Mouse (Mus musculus) forebrain, embryonic 12.5 days (tissue): ENCODE measurements around the gene Gm2016. TPM values are rescaled to one million over a fixed set of nuclear protein-coding genes. Genes with fewer than 3 reads are reported as not detected.
"Not testable (repeated sequence)": the region's sequence is repeated elsewhere in the genome, so short reads cannot be mapped to it uniquely, and the experiment has no call there.

Source experiments
- ATAC-seq: fragments of 200-750 bp; cut with Nextera tagmentation; 2 replicates; pipeline ENCODE4 v1.8.0; 2017; ENCODE audit warnings: moderate TSS enrichment; ENCODE audit not compliant: low FRiP score
- H3K27ac ChIP-seq: fragments of 300-500 bp; sonication (generic); 2 replicates; pipeline ENCODE4 v1.5.1; 2016; ENCODE audit warnings: mild to moderate bottlenecking
- H3K27me3 ChIP-seq: fragments of 300-500 bp; sonication (generic); 2 replicates; pipeline ENCODE4 v1.6.1; 2016; ENCODE audit warnings: mild to moderate bottlenecking
- H3K36me3 ChIP-seq: fragments of 300-500 bp; sonication (generic); replicated peaks from 2 replicates; pipeline ENCODE4 v1.6.1; 2016; ENCODE audit warnings: mild to moderate bottlenecking
- H3K4me1 ChIP-seq: fragments of 300-500 bp; sonication (generic); 2 replicates; pipeline ENCODE4 v1.6.1; 2016
- H3K4me2 ChIP-seq: fragments of 300-500 bp; sonication (generic); 2 replicates; pipeline ENCODE4 v1.6.1; 2016; ENCODE audit warnings: mild to moderate bottlenecking, moderate library complexity
- H3K4me3 ChIP-seq: fragments of 300-500 bp; sonication (generic); replicated peaks from 2 replicates; pipeline ENCODE4 v1.5.1; 2016; ENCODE audit warnings: mild to moderate bottlenecking
- H3K9ac ChIP-seq: fragments of 300-500 bp; sonication (generic); 2 replicates; pipeline ENCODE4 v1.6.1; 2016; ENCODE audit warnings: mild to moderate bottlenecking
- H3K9me3 ChIP-seq: fragments of 300-500 bp; sonication (generic); 2 replicates; pipeline ENCODE4 v1.6.1; 2016
- WGBS: fragments of 180-500 bp; shearing (Covaris S2); methylation state at CpG from one replicate; pipeline ENCODE4 v1.1.7; 2016; 5-methylcytosine and 5-hydroxymethylcytosine counted together
- polyA plus RNA-seq: library from polyadenylated mRNA; unstranded; fragments of >200 nt; fragmentation: Nextera tagmentation; extraction: Ambion mirVana; gene quantifications from 2 replicates; pipeline ENCODE4 v1.2.1, GENCODE M21; 2016

Gm2016 gene
- polyA plus RNA-seq: not detected in 2 replicates

- not testable (repeated sequence) for H3K9ac ChIP-seq, H3K27me3 ChIP-seq, H3K4me2 ChIP-seq, H3K4me1 ChIP-seq, ATAC-seq, H3K27ac ChIP-seq, H3K9me3 ChIP-seq, H3K4me3 ChIP-seq, H3K36me3 ChIP-seq
- 87% methylated on average over 5 of the region's 5 CpGs for WGBS
Observed at GRCm38 (mm10) chr12:87873772-87874171, at the start of gene Gm2016. Gene Gm2016, plus strand, starts transcription at chr12:87874072.

GRCm38 (mm10) chr12:87842239-87842638 is 31.6 kb upstream of the Gm2016 start, which contains the start of gene Gm2001:
Gene Gm2001, minus strand, starts transcription at chr12:87842339.
- ATAC-seq, H3K9me3 ChIP-seq, H3K27ac ChIP-seq, H3K4me3 ChIP-seq, H3K9ac ChIP-seq, H3K4me2 ChIP-seq, H3K27me3 ChIP-seq, H3K4me1 ChIP-seq, H3K36me3 ChIP-seq: not testable (repeated sequence)
- WGBS: 81% methylated on average over 1 of the region's 2 CpGs

- WGBS: no CpG with 5 or more reads among the region's 2 CpGs
- not testable (repeated sequence) for H3K4me2 ChIP-seq, H3K4me3 ChIP-seq, H3K9me3 ChIP-seq, H3K36me3 ChIP-seq, ATAC-seq, H3K4me1 ChIP-seq, H3K27ac ChIP-seq, H3K9ac ChIP-seq, H3K27me3 ChIP-seq
Observed at GRCm38 (mm10) chr12:87850657-87851056, 23.2 kb upstream of the Gm2016 start.

- H3K9ac ChIP-seq, H3K27me3 ChIP-seq, H3K4me2 ChIP-seq, H3K36me3 ChIP-seq, ATAC-seq, H3K9me3 ChIP-seq, H3K4me1 ChIP-seq, H3K4me3 ChIP-seq, H3K27ac ChIP-seq: not testable (repeated sequence)
- WGBS: 79% methylated on average over 1 of the region's 1 CpGs
Observed at GRCm38 (mm10) chr12:87856067-87856466, 17.8 kb upstream of the Gm2016 start.

GRCm38 (mm10) chr12:87861740-87862692 is 11.9 kb upstream of the Gm2016 start:
- H3K36me3 ChIP-seq, H3K9ac ChIP-seq, ATAC-seq, H3K4me3 ChIP-seq, H3K4me1 ChIP-seq, H3K27me3 ChIP-seq, H3K27ac ChIP-seq, H3K4me2 ChIP-seq: not testable (repeated sequence)
- 90% methylated on average over 23 of the region's 23 CpGs for WGBS
- peaks cover 16% of the 10 kb centered on the region; the same call in 1 of the 2 replicates for H3K9me3 ChIP-seq

GRCm38 (mm10) chr12:87863638-87864037 is 10.2 kb upstream of the Gm2016 start:
- WGBS: 91% methylated on average over 10 of the region's 11 CpGs
- H3K27me3 ChIP-seq, H3K36me3 ChIP-seq, H3K4me2 ChIP-seq, H3K27ac ChIP-seq, H3K4me3 ChIP-seq, H3K4me1 ChIP-seq, H3K9ac ChIP-seq: not testable (repeated sequence)
- ATAC-seq: 0 out of 2 replicates have a peak, but pooled peaks have one; percentile 37
- H3K9me3 ChIP-seq: peaks cover 16% of the 10 kb centered on the region; the same call in 1 of the 2 replicates

- H3K4me1 ChIP-seq, H3K36me3 ChIP-seq, ATAC-seq, H3K4me2 ChIP-seq, H3K27me3 ChIP-seq, H3K4me3 ChIP-seq, H3K27ac ChIP-seq, H3K9ac ChIP-seq: not testable (repeated sequence)
- 81% methylated on average over 2 of the region's 2 CpGs for WGBS
- peaks cover 16% of the 10 kb centered on the region; the same call in 1 of the 2 replicates for H3K9me3 ChIP-seq
Observed at GRCm38 (mm10) chr12:87864048-87864447, 9.8 kb upstream of the Gm2016 start.

- WGBS: 86% methylated on average over 1 of the region's 1 CpGs
- ATAC-seq, H3K27me3 ChIP-seq, H3K4me2 ChIP-seq, H3K9ac ChIP-seq, H3K4me3 ChIP-seq, H3K4me1 ChIP-seq, H3K9me3 ChIP-seq, H3K27ac ChIP-seq, H3K36me3 ChIP-seq: not testable (repeated sequence)
Observed at GRCm38 (mm10) chr12:87895070-87895469, 21.2 kb downstream of the Gm2016 start, which contains the start of gene Gm2022. Gene Gm2022, plus strand, starts transcription at chr12:87895370.

GRCm38 (mm10) chr12:87919721-87920120 is 45.8 kb downstream of the Gm2016 start, which contains the start of gene Gm2035:
Gene Gm2035, minus strand, starts transcription at chr12:87919857.
- H3K9ac ChIP-seq, H3K4me1 ChIP-seq, H3K4me3 ChIP-seq, H3K4me2 ChIP-seq, H3K27ac ChIP-seq, ATAC-seq, H3K9me3 ChIP-seq, H3K27me3 ChIP-seq, H3K36me3 ChIP-seq: not testable (repeated sequence)
- WGBS: 86% methylated on average over 2 of the region's 2 CpGs

Other genes starting within 250 kb of the Gm2016 start
- gene Gm16381, start 229.5 kb upstream of the Gm2016 start, polyA plus RNA-seq: not detected in 2 replicates
- not detected in 2 replicates for gene Gm21319, start 98.3 kb upstream of the Gm2016 start, polyA plus RNA-seq
- not detected in 2 replicates for gene Gm21936, start 78.6 kb upstream of the Gm2016 start, polyA plus RNA-seq
- gene BB287469, start 57.5 kb upstream of the Gm2016 start, polyA plus RNA-seq: not detected in 2 replicates
- gene Gm2001, start 31.7 kb upstream of the Gm2016 start, polyA plus RNA-seq: not detected in 2 replicates
- not detected in 2 replicates for gene Gm2022, start 21.3 kb downstream of the Gm2016 start, polyA plus RNA-seq
- not detected in 2 replicates for gene Gm2035, start 45.8 kb downstream of the Gm2016 start, polyA plus RNA-seq
- gene Gm2042, start 80.0 kb downstream of the Gm2016 start, polyA plus RNA-seq: not detected in 2 replicates
- not detected in 2 replicates for gene Gm2075, start 137.8 kb downstream of the Gm2016 start, polyA plus RNA-seq
- gene Gm6803, start 144.7 kb downstream of the Gm2016 start, polyA plus RNA-seq: not detected in 2 replicates
- not detected in 2 replicates for gene Gm2056, start 152.9 kb downstream of the Gm2016 start, polyA plus RNA-seq
- not detected in 2 replicates for gene Gm16368, start 209.6 kb downstream of the Gm2016 start, polyA plus RNA-seq